Mouse (Mus musculus) left cerebral cortex, adult 8-10 months (tissue): ENCODE results near the gene Fbxo48. TPM values are rescaled to one million over a fixed set of nuclear protein-coding genes. Genes with fewer than 3 reads are reported as not detected.

Experiments used
- DNase-seq, 2 experiments: peaks; one replicate each; pipeline ENCODE4 v3.0.0; 2022; ENCODE audit warnings: low spot score in 2 of 2
- total RNA-seq, 4 experiments: library from RNA; stranded (reverse); gene quantifications; 2 replicates each; pipeline ENCODE4 v1.2.4; 2022

The Fbxo48 gene
- total RNA-seq: 1 to 10 TPM; 1.8 to 2.7 (median 2.0) TPM

DNA sequence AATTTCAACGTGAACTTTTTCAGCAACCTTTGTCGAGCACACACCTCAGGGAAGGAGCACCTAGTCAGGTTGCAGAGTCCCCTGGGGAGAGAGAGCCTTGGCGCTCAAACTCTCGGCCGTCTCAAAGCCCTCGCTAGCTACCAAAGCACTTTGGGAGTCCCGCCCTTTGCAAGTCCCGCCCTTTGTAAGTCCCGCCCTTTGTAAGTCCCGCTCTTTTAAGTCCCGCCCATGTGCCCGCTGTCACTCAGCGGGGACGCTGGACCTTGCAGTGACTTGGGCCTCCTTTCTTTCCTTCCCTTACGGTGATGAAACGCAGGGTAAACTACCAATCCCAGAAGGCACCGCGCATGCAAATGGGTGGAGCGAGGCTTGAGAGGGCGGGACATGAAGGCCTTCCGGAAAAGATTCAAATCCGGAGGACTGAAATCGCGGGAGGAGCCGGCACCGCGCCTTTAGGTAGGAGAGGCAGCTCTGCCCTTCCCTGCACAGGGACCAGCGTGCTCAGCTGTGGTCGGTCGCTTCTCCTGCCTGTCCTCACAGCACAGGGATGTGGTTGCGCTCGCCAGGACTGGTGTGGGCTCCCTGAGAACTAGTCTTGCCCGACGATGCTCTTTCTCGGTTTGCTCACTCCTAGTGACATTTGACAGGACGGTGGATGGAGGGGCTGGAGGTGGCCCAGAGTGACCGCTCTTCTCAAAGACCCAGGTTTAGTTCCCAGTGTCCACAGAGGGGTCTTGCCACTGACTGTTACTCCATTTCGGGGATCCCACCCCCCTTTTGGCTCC lies at the start of gene Fbxo48:
TSS of gene Fbxo48 (plus strand) at position 400 of the 785 bp plus-strand sequence.
- DNase-seq: peak; percentile 86 to 95

- peak in 1 of 2 experiments; percentile 24 for DNase-seq
These were observed 46.7 kb upstream of the Fbxo48 start for GRCm38 (mm10) chr11:16904302-16905011.

- DNase-seq: no peak
These were observed 46.2 kb upstream of the Fbxo48 start for GRCm38 (mm10) chr11:16905012-16905332.

DNA sequence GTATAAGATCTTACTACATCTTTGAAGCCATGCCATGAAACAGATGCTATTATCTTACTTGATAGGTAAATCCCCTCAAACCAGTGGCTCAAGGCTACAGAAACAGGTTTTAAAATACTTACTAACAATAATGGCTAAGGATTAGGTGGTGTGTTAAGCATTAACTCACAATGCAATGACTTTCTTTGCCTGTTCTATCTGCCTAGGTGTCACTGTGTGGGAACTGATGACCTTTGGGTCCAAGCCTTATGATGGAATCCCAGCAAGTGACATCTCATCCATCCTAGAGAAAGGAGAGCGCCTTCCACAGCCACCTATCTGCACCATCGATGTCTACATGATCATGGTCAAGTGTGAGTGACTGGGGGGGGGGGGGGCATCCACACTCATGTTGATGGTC lies 44.6 kb upstream of the Fbxo48 start:
- no peak for DNase-seq

DNA sequence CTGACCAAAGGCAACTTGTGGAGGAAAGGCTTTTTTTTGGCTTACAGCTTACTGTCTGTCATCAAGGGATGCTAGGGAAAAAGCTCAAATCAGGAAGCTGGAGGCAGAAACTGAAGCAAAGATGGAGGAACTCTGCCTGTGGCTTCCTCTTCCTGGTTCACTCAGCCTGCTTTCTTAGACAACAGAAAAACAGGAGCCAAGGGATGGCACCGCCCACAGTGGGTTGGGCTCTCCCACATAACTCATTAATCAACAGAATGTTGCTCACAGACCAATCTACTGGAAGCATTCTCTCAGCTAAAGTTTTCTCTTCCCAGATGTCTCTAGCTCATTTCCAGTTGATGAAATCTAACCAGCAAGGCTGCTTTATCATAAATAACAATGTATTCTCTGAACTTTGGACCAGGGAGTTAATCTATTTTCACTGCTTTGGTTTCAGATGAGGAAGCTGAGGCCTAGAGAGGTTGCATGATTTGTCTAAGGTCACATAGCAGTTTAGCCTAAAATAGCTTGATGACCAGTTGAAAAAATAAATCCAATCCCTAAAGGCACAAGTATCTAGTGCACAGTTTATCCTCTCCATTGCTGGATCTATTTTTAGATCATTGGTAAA lies 43.6 kb upstream of the Fbxo48 start:
- DNase-seq: no peak

DNA sequence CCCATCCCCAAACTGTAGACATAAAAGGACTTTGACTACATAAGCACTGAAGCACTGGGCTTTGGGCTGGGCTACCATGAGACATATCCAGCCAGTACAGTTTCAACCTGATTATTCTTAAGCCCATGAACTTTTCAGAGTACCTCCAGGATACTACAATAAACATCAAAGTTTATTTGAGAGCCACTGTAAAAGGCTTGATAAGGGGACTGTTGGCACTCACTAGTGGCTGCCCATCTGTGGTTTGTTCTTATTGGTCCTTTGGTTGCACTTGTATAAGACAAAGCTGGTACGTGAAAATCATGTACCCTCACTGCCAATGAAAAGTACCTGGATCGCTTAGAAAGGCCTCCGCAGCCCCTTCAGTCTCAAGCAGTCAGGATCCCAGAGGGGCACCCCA lies 36.4 kb upstream of the Fbxo48 start:
- no peak for DNase-seq

DNA sequence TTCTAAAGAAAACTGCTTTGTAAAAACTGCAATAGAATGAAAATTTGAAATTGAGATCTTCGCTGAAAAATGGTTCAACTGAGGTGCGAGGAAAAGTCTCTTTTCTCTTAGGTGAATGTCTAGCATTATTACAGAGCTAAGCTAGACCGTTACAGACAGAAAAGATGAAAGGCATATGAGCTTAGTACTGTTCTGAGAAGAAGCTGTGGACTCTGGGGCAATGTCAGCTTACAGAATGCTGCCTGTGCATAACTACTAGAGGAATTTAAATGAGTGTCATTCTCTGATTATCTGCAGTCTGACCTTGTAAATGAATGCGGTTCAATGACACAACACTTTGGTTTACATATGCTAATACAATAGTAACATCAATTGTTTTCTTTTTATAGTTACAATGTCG lies 35.3 kb upstream of the Fbxo48 start:
- no peak for DNase-seq

GRCm38 (mm10) chr11:16917512-16917911 lies 33.7 kb upstream of the Fbxo48 start:
- DNase-seq: no peak

DNA sequence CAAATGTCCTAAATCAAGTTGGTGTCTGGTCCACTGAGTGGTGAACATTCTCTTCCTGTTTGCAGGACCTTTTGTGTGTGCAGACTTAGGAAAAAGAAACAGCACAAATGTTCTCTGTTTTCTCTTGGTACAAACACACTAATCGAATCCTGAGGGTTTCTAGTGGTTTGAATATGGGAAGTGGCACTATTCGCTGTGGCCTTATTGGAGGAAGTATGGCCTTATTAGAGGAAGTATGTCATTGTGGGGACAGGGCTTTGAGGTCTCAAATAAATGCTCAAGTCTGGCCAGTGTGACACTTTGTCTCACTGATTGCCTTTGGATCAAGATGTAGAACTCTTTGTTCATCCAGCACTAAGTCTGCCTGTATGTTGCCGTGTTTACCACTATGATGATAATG lies 19.0 kb upstream of the Fbxo48 start:
- no peak for DNase-seq

DNA sequence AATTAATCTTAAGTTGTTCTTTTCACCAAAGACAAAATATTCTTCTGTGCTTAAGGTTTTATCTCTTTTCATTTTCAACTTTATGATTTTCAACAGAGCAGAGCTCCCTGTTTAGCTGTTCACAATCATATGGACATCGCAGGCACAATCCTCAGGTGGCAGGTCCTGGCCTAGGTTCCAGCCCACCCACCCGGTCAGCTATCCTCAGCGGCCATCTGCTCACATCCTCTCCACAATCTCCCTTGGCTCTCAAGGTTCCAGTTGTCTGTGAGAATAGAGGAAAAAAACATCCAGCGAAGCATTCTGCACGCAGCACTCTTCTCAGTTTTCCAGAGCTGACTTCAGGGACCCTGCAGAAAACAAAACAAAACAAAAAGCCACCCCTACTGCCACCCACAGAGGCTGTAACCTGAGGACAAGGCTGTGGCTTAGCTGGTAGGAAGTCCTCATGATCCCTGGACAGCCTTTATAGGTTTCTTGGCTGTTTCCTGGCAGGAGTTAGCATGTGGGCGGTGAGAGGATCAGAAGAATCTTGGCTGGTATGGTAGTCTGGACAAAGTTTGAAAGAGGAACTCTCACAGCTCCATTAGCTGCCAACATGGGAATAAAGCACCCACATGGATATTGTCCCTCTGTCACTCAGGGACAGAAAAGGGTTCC lies 15.5 kb upstream of the Fbxo48 start:
- no peak for DNase-seq

GRCm38 (mm10) chr11:16941103-16941793 lies 9.9 kb upstream of the Fbxo48 start:
- peak in 1 of 2 experiments; percentile 17 for DNase-seq

DNA sequence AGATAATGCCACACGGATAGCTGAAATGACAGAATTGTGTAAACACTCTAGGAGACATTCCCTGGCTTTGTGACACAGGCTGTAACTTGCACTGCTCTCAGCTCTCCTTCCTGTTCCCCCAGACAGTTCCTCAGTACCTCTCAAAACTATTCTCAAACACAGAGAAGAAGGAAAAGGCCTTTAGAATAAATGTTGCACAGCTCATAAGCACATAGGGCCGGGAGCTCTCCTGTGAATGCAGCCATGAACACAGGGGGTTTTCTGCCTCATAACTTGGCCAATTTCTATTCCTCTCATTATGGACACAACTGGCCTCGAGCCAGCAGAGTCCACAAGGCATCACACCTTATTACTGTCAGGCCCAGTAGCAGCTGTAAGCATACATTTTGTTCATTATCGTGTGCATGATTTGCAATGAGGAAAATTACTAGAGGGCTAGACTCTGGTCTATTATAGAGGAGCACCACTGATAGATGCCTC lies 9.2 kb upstream of the Fbxo48 start:
- no peak for DNase-seq

DNA sequence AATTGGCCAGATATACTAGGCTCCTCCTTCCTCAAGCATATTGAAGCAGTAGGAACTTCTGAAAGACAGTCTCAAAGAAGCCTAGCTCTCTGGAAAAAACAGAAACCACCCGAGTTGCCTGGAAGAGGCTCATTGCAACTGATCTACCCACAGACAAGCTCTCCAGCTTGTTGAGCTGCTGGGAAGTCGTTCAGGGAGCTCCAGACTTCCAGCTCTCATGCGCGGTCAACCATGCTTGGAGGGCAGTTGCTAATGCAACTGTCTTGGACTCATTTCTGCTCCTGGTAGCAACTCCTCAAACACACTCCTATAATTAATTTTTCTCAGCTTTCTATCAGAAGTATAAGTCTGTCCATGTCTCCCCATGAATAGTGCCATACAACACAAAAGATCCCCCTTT lies 8.2 kb upstream of the Fbxo48 start:
- DNase-seq: no peak

- DNase-seq: no peak
These were observed 2.4 kb upstream of the Fbxo48 start for GRCm38 (mm10) chr11:16948756-16949155.

DNA sequence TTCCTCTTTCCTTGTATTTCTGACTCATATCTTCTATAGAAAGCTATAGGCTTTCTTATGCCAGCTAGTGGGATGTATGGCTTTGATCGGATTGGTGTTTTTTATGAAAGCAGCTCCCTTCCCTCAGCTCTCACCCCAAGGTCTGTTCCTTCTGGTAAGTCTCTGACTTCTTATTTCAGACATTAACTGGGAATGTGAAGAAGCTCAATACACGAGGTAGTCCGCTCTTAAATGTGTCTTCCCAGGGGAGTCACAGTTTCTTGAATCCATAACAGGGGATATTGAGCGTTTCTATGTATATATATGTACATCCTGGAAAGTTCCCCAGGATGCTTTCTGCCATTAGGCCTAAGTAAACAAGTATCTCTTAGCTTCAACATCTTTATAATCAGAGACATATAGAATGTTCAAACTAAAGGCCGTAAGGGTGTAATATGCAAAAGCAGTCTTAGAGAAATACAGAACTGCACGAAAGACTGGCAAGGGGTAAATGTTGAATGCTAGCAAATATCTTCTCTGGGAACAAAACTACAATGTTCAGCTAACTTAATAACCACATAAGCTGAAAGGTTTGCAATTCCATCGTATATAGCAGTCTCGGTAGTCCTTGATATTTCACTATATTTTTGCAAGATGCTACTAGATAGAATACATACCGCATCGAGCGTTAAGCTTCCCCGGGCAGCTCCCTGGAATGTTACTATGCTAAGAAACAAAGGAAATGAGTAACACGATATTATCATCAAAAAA lies 774 bp upstream of the Fbxo48 start:
- no peak for DNase-seq

GRCm38 (mm10) chr11:16951761-16952010 lies 511 bp downstream of the Fbxo48 start:
- no peak for DNase-seq

GRCm38 (mm10) chr11:16956115-16956862 lies 5.1 kb downstream of the Fbxo48 start:
- DNase-seq: no peak

DNA sequence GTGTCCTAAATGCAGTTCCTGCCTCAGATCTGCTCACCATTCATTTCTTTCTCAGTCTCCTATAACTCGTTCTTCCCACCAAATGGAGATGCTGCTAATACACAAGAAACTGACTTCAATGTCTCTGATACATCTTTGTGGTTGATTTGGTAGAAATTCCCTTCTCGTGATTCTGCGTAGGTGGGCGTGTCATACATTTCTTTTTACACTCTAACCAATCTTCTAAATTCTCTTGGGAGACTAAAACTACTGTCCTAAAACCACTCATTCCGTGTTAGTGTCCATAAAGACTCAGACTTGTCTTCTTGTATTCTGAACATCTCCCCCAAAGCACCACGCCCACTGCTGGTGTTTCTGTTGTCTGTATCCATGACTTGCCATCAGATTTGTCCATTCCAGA lies 5.9 kb downstream of the Fbxo48 start:
- DNase-seq: no peak

DNA sequence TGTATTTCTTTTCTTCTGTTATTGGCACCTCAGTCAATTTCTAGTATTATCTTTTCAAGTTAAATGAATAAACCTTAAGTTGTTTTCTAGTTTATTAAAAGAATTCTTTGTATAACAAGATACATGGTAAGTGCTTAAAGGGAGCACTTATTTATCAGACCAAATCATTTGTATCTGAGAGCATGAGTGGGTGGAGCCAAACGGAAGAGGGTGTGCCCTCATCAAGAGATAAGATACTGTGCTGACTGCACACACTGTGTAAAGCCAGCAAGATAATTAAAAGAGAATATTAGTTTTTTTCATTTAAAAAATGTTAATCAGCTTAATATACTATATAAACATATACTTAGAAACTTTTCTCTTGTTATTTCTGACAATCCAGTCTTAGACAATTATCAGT lies 7.3 kb downstream of the Fbxo48 start:
- no peak for DNase-seq

- no peak for DNase-seq
These were observed 16.6 kb downstream of the Fbxo48 start for GRCm38 (mm10) chr11:16967806-16968205.
